Mouse (Mus musculus) embryo, embryonic 9.5 days (tissue): Measurements from ENCODE around the gene Bach1.

Experiments used
- DNase-seq: peaks from one replicate; pipeline ENCODE4 v3.0.0-alpha.2; 2017; ENCODE audit errors: extremely low spot score

The Bach1 gene

DNA sequence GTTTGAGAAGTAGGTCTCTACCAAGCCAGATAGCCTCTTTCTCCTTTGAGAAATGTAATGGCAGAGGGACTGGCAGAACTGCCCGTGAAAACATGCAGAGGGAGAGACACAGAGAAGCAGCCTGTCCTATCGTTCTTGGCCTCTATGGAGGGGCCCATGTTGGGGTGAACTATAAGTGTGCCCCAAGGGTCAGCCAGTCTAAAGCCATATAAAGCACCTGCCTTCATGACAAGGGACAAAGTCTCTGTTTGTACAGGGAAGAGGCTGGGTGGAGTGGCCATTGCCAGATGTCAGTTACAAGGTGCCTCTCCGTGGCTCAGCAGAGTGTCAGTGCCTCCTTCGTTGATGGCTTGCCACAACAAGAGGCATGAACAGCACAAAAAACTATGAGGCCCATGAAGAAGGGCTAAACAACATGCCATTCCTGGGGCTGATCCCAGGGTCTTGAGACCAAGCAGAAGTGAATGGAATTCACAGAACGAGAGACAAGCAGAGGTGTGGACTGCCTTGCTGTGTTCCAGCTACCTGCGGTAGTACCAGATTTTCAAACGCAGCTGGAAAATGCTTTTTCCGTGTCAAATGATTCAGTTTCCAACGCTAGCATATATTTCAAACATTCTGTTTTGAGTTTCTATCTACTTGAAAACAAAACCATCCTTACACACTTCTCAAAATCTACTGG is 42.4 kb downstream of the Bach1 start:
- no peak for DNase-seq

DNA sequence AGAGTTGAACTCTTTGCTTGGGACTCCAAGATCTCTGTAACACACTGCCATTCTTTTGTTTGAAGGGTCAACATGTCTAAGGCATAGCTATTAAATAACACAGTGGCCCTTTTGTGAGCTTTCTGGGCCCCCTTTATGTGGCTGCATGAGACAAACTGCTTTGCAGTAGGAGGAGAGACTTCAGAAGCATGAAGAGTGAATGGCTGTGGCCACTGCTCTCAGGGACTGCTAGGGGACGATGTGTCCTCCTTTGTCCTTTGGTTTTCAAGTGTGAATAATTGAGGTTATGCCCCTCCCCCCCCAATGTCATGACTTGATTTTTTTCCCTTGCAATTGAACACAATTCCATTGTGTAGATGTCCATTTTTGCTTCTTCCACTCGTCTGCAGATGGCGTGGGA is 44.9 kb downstream of the Bach1 start:
- DNase-seq, result no peak

DNA sequence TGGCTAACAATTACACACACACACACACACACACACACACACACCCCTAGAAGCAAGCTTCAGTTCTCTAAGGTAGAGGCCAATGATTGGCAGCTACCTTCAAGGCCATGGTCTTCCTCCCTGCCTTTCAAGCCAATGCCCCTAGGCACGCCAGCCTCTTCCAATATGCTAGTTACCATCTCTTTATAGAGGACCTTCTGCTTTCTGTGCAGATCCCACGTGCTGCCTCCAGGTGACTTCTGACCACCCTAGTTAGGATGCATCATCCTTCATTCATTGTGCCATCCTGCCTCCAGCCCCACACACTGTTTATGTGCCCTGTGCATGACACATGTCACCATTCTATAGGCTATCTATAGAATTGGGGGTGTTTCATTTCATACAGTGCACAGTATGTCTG is 45.6 kb downstream of the Bach1 start:
- DNase-seq, result no peak

DNA sequence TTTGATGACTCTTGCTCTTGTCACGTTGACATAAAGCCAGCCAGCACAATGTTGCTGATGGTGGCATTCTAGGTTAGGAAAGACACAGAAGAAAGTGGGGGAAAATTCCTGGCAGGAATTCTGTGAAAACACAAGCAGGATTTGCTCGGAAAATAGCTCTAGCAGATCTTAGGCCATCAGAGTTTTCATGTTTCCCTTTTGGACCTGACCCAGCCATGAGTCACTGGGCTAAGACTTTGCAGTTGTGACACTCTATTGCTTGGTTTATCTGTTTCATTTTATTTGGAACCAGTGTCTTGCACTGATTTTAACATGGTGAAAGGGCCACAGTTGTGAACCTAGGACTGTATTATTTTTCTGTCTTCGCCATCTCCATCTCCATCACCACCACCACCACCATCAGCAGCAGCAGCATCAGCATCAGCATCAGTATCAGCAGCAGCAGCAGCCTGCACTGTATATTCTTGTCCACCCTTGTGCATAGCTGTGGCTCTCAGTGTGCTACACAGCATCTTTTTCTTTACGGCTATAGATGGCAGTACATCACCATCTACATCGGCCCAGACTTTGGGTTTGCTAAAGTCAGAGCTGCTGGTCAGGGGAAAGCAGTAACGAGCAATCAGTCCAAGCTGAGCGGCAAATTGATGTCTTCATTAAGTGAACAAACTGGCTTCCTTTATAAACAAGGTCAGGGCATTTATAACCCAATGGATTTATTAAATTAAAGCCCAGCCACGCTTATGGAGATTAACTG is 46.6 kb downstream of the Bach1 start:
- DNase-seq, result no peak

DNA sequence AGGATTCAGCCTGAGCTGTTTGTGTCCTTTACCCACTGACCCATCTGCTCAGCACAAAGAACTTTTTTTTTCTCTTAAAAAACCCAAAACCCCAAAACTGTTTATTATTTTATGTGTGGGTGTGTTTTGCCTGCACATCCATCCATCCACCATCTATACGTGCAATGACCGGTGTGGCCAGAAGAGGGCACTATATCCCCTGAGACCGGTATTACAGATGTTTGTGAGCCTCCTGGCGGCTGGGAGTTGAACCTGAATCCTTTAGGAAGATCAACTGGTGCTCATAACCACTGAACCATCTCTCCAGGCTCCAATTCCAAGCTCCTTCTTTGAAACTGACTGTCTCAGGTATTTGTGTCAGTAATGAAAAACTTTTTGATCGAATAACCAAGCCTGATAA is 48.0 kb downstream of the Bach1 start:
- DNase-seq, result peak; percentile 70

DNA sequence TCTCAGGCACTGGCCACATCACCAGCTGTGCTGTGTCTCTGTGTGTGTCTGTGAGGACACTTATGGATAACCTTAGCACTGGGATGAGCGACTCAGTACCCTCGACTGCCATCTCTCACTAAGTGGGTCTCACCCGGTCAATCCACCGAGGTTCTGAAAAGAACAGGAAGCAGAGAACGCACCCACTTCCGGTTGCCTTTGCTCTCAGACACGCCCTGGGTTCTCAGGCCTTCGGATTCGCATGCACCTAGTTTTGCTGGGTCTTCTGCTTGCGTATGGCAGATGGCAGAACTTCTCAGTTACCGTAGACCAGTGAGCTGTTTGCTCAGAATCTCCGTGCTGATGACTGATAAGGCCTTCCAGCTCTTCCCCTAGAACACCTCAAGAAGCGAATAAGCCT is 52.5 kb downstream of the Bach1 start:
- DNase-seq, result no peak

DNA sequence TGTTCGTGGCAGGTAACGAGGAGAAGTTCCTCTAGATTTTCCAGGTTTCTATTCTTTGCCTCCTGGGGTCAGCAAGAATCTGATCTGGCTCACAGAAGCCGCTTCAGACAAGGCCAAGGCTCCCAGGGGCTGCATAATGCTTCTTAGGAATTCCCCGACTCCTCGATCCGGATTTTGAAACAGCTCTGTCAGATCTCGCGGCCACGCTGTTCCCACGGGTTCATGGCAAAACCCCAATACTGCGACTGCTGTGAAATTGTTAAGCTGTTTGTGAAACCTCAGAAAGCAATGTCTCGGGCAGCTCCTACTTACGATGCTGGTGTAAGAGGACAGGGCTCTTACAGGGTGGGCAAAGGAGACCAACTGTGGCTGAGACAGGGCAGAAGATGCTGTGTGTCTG is 53.7 kb downstream of the Bach1 start:
- no peak for DNase-seq

DNA sequence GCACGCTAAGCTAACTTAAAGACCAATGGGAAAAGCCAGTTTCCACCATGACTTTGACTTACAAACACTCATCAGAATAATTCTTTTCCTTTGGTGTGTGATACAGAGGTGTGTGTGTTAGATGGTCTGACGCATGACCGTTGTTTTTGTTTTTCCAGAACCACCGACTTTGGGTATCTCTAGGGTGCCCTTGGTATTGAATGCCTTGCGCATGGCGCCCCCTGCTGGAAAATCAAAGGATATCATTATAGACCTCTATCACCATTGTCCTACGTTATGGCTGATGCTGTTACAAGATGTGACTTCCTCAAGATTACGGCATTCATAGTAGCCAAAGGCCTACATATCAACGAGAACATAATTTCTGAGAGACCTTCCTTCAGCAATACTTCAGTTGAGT is 56.1 kb downstream of the Bach1 start:
- peak; percentile 33 for DNase-seq

DNA sequence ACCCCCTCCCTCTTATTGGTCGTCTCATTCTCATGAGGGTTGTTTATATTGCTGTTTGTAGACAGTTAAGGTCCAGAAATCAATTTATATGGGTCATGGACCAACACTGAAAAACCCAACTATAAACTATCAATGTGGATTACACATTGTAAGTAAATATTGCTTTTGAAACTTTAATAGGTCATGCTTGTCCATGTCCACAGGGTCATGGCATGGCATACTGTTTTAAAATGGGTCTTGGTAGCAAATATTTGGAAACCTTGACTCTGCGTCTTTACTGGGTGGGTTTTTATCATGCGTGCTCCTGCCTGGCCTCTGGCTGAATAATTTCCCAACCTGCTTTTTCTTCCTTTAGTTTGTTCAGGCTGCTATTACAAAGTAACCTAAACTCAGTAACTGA is 57.2 kb downstream of the Bach1 start:
- DNase-seq, result no peak

DNA sequence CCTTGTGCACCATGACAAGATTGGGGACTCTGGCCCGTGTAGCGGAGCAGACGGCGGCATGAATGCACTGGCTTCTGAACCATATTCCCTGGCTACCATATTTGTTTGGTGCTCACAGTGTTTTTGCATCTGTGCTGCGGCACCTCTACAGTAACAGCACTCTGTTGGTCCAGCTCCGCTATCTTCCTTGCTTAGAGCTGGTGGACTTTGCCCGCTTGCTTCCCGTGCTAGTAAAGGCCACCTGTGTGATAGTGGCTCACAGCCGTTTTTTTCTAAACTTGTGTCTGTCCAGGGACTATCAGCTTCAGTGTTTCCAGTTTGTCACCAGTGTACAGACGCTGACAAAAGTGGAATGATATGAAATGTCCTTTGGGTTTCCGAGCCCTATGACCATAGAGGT is 59.3 kb downstream of the Bach1 start:
- DNase-seq, result no peak

DNA sequence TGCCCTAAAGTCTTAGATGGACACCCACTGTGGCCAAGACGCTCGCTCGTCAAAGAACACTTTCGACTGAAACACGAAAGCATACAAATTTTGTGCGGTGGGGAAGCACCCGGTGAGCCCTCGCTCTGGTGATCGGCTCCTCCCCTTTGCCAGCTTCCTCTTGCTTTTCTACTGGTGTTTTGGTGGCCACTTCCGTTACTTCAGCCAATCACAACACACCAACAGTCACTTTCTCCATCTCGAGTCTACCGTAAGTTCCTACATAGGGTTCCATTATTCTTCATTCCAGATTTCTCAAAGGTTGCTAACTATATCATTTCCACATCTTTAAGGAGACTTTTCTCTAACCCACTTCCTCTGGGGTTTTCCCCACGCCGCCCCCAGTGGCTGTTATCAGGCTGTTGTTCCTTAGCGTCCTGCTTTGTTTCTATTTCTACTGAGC is 65.9 kb downstream of the Bach1 start:
- no peak for DNase-seq

DNA sequence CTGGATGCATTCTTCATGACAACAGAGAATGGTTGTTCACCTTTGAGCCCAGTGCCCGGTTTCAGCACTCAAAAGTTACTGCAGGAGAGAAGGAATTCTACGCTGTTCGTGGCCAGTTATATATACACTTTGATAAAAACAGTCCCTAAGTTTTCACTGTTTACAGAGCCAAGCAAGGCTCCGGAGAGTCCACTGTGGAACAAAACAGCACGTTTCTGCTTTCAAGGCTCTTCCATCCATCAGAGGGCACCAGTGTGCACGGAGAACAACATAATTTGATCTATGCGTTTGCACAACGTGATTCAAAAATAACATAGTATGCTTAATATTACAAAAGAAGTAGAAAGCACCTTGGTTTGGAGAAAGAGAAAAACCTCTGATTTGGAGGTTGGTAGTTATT is 67.2 kb downstream of the Bach1 start:
- no peak for DNase-seq

DNA sequence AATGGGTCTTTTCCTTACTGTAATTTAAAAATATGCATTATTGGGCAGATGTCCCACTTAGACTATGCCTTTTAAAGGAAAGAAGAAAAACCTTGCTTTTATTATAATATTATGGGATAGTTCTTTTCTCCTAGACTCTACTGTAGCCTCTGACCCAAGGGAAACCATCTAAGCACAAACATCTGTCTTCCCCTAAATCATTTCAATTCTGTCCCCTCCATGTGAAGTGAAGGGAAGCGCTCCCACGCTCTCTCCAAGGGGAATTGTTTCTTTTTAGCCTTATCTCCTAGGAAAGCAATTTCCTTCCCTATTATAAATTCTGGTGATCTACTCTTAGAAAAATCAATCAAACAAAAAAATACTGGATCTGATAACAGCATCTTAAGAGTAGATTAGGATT is 71.8 kb downstream of the Bach1 start:
- no peak for DNase-seq

DNA sequence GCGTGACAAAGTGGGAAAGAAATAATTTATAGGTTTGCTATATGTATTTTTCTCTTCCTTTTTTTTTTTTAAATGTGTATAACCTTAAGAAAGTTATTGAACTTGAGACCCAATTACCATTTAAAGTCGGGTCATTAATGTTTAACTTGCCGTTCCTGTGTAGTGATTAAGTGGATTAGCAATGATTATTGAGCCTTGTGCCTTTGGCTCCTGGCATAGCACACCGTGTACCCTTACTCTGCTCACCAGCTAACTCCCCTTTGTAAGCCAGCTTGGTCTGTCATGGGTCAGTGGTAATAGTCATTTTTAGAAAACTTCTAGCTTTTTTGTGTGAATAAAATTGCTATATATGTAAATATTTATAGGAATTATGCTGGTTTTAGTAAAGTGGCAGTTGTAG is 73.2 kb downstream of the Bach1 start:
- DNase-seq, result no peak

DNA sequence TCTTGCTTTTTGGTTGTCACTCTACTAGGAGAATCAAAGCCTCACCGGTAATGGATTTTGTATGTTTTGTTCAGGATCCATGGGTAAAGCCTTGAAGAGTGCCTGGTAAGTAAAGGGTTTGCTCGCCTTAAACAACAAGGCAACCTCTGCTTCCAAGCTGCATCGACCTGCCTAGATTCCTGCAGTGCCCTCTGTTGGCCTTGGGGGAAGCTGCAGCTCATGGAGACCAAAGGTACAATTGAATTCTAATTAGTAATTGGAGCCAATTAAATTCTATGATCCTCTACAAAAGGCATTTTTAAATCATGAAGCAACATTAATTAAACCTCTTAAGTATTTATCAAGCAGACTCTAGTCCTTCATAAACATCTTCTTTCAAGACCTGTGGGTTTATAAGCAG is 75.7 kb downstream of the Bach1 start:
- no peak for DNase-seq

DNA sequence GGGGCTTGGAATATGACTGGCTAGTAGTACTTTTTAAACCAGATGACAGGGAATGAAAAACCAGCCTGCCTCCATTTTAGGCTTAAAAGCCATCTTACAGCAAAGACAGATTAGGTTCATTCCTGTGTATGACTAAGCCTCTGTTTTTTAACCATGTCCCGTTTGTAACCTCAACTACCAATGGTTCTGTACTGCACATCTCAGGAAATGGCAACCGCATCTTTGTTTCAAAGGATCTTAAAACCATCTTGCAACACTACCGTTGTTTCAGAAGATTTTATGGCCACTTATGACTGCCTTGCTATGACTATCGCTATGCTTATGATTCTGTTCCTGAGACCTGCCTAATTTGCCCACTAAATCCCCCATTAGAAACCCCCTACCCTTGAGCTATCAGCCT is 78.6 kb downstream of the Bach1 start:
- DNase-seq, result no peak

DNA sequence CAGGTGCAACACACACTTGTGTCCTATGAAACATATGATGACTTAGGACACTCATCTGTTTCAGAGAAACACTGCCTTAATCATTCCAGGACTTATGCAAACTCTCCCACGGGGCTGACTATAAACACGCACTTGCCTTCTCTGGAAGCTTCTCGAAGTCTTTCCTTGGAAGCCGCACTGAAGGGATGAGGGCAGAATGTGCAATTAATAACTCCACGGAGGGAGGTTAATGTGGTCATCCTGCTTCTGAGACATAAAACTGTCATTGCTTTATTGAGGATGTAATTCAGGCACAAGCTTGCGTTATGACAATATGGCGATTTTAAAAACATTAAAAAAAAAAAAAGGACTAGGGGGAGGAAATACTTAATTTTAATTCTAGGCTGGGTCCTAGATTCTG is 82.9 kb downstream of the Bach1 start:
- no peak for DNase-seq
